Mouse (Mus musculus) lung, postnatal 14 days (tissue): Measurements from ENCODE around the gene Zfp764.
A peak's percentile ranks its signal among the peaks of the same experiment; 100 is the strongest.
"Not testable (repeated sequence)": the region's sequence is repeated elsewhere in the genome, so short reads cannot be mapped to it uniquely, and the experiment has no call there.

Source experiments
- DNase-seq: peaks from one replicate; pipeline ENCODE4 v3.0.0; 2021

Zfp764 gene

GRCm38 (mm10) chr7:127406002-127406987 lies at the start of gene Zfp764:
Zfp764 (minus strand) TSS chr7:127406822.
- peak; percentile 93 for DNase-seq

GRCm38 (mm10) chr7:127454905-127455304 lies 48.3 kb upstream of the Zfp764 start:
- no peak for DNase-seq

GRCm38 (mm10) chr7:127453056-127453455 lies 46.4 kb upstream of the Zfp764 start:
- no peak for DNase-seq

- no peak for DNase-seq
Measured at GRCm38 (mm10) chr7:127449966-127450365, 43.3 kb upstream of the Zfp764 start.

GRCm38 (mm10) chr7:127448521-127449300 lies 42.1 kb upstream of the Zfp764 start, which contains the start of gene Zfp689:
Zfp689 (minus strand) TSS chr7:127449158.
- peak; percentile 94 for DNase-seq

GRCm38 (mm10) chr7:127443976-127444375 lies 37.4 kb upstream of the Zfp764 start:
- DNase-seq: no peak

GRCm38 (mm10) chr7:127437724-127438123 lies 31.1 kb upstream of the Zfp764 start:
- DNase-seq: no peak

GRCm38 (mm10) chr7:127435206-127435605 lies 28.6 kb upstream of the Zfp764 start:
- no peak for DNase-seq

GRCm38 (mm10) chr7:127426354-127426753 lies 19.7 kb upstream of the Zfp764 start:
- DNase-seq: peak; percentile 42

- DNase-seq: no peak
Measured at GRCm38 (mm10) chr7:127425911-127426310, 19.3 kb upstream of the Zfp764 start.

GRCm38 (mm10) chr7:127425291-127425690 lies 18.7 kb upstream of the Zfp764 start:
- no peak for DNase-seq

GRCm38 (mm10) chr7:127422247-127422646 lies 15.6 kb upstream of the Zfp764 start:
- peak; percentile 21 for DNase-seq

- peak; percentile 98 for DNase-seq
Measured at GRCm38 (mm10) chr7:127421388-127422191, 15.0 kb upstream of the Zfp764 start, which contains the start of gene Zfp688. Zfp688 (minus strand) TSS chr7:127422068.

- DNase-seq: no peak
Measured at GRCm38 (mm10) chr7:127411418-127411817, 4.8 kb upstream of the Zfp764 start.

GRCm38 (mm10) chr7:127404101-127404500 lies 2.5 kb downstream of the Zfp764 start:
- not testable (repeated sequence) for DNase-seq

GRCm38 (mm10) chr7:127402980-127403379 lies 3.6 kb downstream of the Zfp764 start:
- DNase-seq: no peak

- DNase-seq: no peak
Measured at GRCm38 (mm10) chr7:127400355-127400754, 6.3 kb downstream of the Zfp764 start.

- DNase-seq: no peak
Measured at GRCm38 (mm10) chr7:127393944-127394333, 12.7 kb downstream of the Zfp764 start.

- DNase-seq: peak; percentile 99
Measured at GRCm38 (mm10) chr7:127393157-127393943, 13.3 kb downstream of the Zfp764 start, which contains the start of gene E430018J23Rik. E430018J23Rik (minus strand) TSS chr7:127393629.

GRCm38 (mm10) chr7:127392251-127392824 lies 14.3 kb downstream of the Zfp764 start:
- DNase-seq: no peak

GRCm38 (mm10) chr7:127391538-127391937 lies 15.1 kb downstream of the Zfp764 start:
- DNase-seq: no peak
